Mouse (Mus musculus): ENCODE results near the gene Pdlim7. TPM values are rescaled to one million over a fixed set of nuclear protein-coding genes. Genes with fewer than 3 reads are reported as not detected.
A peak's percentile ranks its signal among the peaks of the same experiment; 100 is the strongest.

Pdlim7 gene
- total RNA-seq, 1 experiment from 2014 or later: 4.7 TPM

DNA sequence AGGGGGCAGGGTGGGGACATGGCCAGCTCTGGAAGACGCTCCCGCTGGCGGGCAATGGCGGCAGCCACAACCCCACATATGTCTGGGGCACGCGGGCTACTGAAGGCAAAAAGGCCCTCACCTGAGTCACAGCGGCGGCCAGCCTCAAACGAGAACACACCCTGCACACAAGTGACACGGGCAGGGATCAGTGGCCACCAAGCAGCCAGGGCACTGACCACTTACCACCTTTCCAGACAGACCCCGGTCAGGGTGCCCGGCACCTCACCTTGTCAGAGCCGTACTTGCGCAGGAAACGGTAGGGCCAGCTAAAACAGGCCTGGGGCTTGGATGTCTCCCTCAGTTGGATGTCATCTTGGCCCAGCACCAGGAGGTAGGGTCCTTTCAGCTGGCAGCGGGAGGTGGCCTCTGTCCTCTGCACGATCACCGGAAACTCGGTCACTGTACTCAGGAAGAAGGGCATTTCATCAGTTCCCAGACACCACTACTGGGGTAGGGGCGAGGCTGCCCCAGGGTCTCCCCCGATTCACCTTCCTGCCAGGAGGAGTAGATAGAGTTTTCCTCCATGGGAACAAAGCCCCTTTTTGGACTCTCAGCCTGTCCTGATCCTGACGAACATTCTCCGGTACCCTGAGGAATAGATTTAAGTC, 10.6 kb upstream of the Pdlim7 start:
- no peak for ATAC-seq (replicated peaks; ENCODE audit: insufficient number of reproducible peaks, low FRiP score, low TSS enrichment, poor library complexity, severe bottlenecking)

DNA sequence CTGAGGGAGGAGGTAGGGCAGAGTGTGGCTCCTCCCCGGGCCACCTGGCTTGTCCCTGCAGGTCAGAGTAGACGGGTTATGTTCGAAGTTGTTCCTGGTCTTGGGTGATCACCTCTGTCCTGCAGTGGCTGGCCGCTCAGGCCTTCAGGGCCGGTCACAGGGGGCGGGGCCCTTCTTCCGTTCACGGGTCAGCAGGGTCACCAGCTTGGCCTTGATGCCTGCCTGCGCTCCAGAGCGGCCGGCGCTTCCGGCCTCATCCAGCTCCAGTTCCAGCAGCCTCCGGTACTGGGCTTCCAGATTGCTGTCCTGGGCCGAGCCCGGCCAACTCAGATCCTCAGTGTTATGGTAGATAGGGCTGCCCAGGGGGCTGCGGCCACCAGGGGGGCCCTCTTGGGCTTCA, 9.8 kb upstream of the Pdlim7 start:
- ATAC-seq (replicated peaks; ENCODE audit: insufficient number of reproducible peaks, low FRiP score, low TSS enrichment, poor library complexity, severe bottlenecking): no peak

DNA sequence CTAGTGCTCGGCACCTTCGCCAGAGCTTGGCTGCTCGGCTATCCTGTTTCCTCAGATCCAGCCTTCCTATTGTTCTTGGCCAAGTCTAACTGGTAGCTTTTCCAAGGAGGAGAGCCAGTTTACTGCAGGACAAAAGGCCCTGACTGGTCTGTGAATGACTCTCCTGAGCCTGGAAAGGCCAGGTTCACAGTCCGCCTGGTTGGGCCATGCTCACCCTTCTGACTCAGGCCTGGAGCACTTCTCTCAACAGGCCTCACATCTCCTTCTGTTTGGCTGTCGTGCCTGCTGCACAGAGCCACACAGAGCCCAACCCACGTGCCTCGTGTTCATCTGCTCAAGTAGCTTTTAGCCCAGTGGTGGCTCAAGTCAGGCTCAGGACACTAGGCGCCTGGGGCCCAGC, 9.3 kb upstream of the Pdlim7 start:
- no peak for ATAC-seq (replicated peaks; ENCODE audit: insufficient number of reproducible peaks, low FRiP score, low TSS enrichment, poor library complexity, severe bottlenecking)

DNA sequence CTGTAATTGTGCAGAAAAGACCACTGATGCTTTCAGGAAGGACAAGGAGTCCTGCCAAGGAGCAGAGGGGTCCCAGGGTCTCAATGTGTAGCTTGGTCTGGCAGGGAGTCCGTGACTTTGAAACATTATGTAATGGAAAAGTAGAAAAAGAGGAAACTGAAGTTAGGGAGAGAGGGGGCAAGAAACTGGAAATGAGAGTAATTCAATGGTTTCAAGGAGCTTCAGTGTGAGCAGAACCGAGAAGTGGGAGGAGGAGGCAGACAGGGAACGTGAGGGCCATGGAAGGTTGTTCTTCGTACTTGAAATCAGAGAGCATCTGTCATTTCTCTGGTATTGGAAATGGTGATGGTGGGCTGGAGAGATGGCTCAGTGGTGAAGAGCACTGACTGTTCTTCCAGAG, 6.1 kb upstream of the Pdlim7 start:
- ATAC-seq (replicated peaks; ENCODE audit: insufficient number of reproducible peaks, low FRiP score, low TSS enrichment, poor library complexity, severe bottlenecking): peak; percentile 32

DNA sequence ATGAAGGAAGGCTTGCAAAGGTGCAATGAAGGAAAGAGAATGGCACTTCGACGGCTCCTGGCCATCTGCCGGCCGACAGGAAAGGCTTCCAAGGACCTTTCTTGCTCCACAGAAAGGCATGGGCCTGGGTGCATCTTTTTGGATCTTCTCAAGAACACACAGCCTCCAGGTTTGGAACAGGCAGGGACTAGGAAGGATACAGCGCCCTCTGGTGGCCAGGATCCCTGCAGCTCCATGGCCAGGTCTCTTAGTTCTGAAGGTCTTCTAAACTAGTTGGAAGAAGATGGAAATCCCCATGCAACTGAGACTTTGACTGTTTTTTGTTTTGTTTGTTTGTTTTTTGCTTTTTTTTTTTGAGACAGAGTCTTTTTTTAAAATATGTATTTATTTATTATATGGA, 3.5 kb upstream of the Pdlim7 start:
- peak; percentile 64 for ATAC-seq (replicated peaks; ENCODE audit: insufficient number of reproducible peaks, low FRiP score, low TSS enrichment, poor library complexity, severe bottlenecking)

DNA sequence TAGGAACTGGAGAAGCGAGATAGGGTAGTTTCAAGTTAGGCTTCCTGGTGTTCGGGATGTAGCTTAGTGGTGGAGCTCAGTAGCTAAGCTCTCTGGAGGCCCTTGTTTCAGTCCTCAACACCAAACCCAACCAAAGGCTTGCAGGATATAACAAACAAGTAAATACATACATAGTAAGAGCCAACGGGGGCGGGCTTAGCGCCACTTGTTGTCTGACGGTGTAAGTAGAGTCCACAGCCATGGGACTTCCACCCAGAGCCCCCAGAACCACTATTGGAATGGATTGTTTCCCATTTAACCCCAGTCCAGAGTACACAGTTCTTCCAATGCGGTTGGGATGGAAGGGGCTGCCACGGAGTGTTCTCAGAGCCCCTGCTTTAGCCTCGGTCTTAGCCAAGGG, 352 bp upstream of the Pdlim7 start:
- ATAC-seq (replicated peaks; ENCODE audit: insufficient number of reproducible peaks, low FRiP score, low TSS enrichment, poor library complexity, severe bottlenecking): no peak

DNA sequence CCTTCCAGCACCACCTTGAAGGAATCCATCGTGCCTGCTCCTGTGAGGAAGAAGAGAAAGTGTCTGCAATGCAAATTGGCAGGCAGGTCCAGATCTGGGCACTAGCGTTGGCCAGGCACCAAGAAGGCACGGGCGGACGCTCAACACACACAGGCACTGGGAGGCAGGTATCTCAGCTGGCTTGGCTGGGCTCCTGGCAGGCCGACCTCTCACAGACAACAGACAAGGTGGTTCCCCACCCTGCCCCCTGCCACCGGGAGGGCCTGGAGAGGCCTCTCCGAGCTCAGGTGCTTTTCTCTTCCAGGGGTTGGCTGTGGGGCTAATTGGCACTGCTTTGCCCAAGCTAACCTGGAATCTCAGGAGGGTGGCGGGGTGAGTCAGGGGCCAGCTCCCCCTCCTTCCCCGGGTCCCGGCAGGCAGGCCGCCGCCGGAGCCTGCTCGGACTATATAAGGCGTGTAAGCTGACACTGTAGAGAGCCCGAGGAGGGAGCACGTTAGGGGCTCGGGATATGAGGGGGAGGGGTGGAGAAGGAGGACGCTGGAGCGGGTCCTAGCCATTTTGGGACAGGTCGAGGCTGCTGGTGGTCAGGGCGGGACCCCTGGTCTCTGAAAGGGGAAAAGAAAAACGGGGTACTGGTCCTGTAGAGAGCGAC, 971 bp downstream of the Pdlim7 start:
- ATAC-seq (replicated peaks; ENCODE audit: insufficient number of reproducible peaks, low FRiP score, low TSS enrichment, poor library complexity, severe bottlenecking): no peak

DNA sequence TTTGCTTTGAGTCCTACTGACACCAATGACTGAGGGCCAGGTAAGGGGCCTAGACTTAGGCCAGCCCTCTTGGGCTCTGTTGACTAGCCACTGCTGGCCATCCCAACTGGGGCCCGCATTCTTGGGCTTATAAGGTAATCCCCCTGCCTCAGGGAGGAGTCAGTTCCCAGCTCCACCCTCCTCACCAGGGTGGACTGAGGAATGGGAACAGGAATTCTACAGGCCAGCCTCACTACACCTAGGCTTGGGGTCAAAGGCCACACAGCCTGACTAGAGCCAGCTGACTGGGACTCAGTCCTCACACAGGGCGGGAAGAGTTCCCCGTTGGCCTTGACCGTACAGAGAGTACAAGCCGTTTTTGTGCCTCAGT, 2.0 kb downstream of the Pdlim7 start:
- no peak for ATAC-seq (replicated peaks; ENCODE audit: insufficient number of reproducible peaks, low FRiP score, low TSS enrichment, poor library complexity, severe bottlenecking)

DNA sequence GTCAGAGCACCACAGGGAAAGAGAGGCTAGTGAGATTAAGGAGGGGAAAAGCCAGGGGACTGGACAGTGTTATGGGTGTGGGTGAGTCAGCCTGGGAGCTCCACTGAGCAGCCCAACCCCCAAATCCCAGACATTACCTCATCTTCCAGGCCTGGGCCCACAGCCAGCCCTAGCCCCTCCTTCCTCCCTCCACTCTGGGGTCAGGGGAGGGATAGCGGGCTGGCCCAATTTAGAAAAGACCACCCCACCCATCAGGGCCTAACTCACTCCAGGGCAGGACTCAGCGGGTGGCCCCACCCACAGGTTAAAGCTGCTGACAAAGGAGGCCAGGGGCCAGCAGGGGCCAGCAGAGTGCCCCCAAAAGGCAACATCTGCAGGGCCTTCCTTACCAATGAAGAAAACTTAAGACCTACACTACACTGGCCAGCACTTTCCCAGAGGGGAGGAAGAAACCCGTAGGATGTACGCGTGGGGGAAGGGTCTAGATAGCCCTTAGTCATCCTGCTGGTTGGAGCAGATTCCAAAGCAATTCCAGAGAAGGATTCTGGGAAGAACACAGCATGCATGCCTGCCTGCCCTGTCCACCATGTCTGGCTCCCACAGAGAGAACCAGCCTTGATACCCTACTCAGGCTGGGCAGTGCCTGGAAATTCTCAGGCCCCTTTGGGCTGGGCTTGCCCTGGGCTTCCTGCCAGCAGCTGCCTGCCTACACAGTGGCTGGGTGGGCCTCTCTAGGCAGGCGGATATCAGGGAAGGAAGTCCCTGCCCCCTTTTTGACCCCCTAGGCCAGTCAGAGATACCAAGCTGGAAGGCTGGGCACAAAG, 2.6 kb downstream of the Pdlim7 start:
- ATAC-seq (replicated peaks; ENCODE audit: insufficient number of reproducible peaks, low FRiP score, low TSS enrichment, poor library complexity, severe bottlenecking): no peak

DNA sequence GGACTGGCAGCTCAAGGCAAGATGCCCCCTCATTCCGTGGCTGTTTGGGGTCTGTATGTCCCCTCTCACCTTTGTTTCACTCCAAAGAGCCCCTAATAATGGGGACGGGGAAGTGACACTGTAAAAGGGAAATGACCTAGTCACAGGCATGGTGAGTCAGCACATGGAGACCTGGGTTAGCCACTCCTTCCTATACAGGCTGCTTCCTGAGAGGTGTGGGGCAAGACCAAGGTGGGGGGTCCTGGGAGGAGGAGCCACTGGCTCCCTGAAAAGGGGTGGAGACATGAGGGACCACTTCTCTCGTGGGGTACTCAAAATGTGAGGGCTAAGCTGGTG, 3.2 kb downstream of the Pdlim7 start:
- peak; percentile 34; the same call in 1 of the 2 replicates for ATAC-seq (replicated peaks; ENCODE audit: insufficient number of reproducible peaks, low FRiP score, low TSS enrichment, poor library complexity, severe bottlenecking)

DNA sequence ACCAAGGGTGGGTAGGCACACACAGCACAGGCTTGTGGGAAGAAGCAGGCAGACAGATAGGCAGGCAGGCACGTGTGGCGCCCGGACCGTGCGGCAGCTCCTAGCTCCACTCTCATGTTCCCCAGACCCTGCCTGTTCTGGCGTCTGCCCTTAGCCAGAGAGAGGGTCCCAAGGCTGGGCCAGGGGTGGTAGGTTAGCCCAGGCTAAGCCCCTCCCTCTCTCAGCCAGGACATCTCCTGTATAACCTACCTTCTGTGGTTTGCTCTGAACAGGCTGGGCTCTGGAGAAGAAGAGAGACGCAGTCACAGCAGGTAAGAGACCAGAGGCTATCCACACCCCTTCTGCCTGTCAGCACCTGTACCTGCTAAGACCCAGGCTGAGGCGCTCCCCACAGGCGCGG, 4.9 kb downstream of the Pdlim7 start:
- no peak for ATAC-seq (replicated peaks; ENCODE audit: insufficient number of reproducible peaks, low FRiP score, low TSS enrichment, poor library complexity, severe bottlenecking)

DNA sequence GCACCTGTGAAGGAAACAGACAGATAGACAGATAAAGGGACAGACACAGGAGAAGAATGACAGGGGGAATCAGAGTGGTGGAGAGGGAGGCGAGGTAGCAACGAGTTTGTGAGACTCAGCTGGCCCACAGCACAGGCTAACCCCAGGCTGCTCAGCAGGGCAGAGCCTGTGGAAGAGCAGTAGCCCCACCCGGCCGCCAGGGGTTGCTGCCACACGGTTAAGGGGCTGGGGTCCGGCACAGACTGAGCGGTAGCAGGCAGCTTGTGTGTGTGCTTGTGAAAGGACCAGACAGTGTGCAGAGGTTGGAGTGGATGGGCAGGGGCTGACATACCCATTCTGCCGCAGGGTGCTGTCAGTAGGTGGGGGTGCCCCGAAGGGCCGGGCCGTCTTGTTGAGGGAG, 5.6 kb downstream of the Pdlim7 start:
- no peak for ATAC-seq (replicated peaks; ENCODE audit: insufficient number of reproducible peaks, low FRiP score, low TSS enrichment, poor library complexity, severe bottlenecking)

DNA sequence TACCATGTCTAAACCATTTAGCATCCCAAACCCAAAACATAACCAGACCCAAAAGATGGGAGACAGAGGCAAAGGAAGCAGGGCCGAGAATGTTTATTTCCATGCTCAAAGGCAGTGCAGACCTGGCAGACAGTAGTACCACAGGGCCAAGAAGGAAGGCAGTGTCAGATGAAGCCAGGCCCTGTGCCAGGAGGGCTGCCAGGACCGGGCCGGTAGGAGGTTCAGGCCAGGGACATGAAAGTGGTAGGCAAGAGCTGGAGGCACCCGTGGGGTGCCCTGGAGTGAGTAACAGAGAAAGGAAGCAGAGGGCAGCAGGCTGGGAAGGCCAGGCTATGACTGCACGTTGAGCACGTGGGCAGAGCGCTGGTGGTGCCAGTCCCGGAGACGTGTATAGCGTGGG, 6.8 kb downstream of the Pdlim7 start:
- no peak for ATAC-seq (replicated peaks; ENCODE audit: insufficient number of reproducible peaks, low FRiP score, low TSS enrichment, poor library complexity, severe bottlenecking)

DNA sequence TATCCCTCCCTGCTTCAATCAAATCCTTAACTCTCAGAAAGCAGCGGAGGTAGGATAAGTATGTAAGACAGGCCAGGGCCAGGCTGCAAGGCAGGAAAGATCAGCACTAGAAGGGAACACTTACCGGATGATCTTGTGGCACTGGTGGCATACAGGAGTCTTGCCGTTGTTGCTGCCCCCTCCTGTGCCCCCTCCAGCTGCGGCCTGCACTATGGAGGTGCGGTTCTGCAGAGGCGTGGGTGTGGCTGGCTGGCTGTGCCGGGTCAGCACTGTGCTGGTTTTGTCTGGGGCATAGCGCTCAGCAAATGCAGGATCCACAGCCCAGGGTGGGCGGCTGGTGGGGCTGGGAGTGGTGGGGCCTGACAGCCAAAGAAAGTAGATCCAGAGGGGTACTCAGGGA, 7.7 kb downstream of the Pdlim7 start:
- no peak for ATAC-seq (replicated peaks; ENCODE audit: insufficient number of reproducible peaks, low FRiP score, low TSS enrichment, poor library complexity, severe bottlenecking)

DNA sequence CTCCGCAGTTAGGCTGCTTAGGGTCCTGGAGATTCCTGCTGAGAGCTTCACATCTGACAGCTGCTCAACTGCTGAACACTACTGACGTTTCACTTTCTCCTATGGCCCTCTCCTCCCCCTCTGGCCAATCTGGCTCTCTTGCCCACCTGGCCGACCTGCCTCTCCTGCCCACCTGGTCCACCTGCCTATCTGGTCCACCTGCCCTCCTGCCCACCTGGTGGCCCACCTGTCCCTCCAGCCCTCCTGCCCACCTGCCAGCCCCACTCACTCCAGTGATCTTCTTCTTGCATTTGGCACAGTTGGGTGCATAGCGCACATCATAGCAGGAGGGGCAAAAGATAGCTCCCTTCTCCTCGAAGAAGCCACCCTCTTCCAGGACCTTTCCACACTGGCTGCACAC, 9.1 kb downstream of the Pdlim7 start:
- ATAC-seq (replicated peaks; ENCODE audit: insufficient number of reproducible peaks, low FRiP score, low TSS enrichment, poor library complexity, severe bottlenecking): no peak

DNA sequence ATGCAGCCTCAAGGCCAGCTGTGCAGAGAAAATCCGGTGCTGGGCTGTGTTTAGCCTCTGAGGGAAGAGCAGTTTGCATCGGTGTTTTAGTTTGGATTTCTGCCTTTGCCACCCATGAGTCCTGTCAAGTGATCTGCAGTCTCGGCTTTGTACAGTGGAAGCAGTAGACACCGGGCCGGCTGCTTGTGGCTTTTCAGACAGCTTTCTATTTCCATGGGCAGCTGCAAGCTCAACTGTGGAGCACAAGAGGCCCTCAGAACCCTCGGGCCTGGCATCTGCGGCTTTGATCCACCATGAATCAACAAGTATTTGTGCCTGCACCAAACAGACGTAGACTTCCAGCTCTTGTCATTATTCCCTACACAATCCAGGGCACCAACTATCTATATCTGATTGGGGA, 11.1 kb downstream of the Pdlim7 start:
- ATAC-seq (replicated peaks; ENCODE audit: insufficient number of reproducible peaks, low FRiP score, low TSS enrichment, poor library complexity, severe bottlenecking): no peak

DNA sequence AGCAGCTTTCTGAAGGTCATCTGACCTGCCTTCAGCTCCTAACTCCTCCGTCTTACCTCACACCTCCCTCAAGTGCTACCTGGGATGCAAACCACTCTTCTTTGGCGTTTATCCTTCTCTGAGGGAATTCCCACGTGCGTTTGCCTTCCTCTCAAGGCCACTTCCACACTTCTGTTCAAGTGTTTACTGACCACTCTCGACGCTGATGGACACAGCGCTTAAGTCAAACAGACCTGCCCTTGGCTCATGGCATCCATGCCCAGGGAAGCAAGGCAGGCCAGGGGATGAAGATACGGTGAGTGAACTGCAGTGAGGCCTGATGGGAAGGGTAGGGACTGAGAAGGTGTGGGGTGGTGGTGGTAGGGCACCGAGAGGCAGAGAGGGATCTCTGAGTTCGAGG, 12.9 kb downstream of the Pdlim7 start:
- ATAC-seq (replicated peaks; ENCODE audit: insufficient number of reproducible peaks, low FRiP score, low TSS enrichment, poor library complexity, severe bottlenecking): no peak

DNA sequence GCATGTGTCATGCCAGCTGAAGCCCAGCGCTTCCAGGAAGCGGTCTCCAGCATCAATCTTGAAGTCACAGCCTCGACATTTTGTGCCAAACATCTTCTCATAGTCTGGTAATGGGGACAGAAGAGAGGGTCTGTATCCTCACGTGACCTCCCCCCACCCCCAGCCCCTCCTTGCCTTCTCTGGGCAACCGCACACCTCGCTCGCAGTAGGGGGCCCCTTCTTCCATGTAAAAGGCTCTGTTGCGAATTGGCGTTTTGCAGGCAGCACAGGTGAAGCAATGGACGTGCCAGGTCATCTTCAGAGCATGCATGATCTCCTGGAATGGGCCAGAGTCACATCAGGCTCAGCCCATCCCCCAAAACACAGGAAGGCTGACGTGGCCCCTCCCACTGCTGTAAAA, 14.6 kb downstream of the Pdlim7 start:
- ATAC-seq (replicated peaks; ENCODE audit: insufficient number of reproducible peaks, low FRiP score, low TSS enrichment, poor library complexity, severe bottlenecking): no peak

DNA sequence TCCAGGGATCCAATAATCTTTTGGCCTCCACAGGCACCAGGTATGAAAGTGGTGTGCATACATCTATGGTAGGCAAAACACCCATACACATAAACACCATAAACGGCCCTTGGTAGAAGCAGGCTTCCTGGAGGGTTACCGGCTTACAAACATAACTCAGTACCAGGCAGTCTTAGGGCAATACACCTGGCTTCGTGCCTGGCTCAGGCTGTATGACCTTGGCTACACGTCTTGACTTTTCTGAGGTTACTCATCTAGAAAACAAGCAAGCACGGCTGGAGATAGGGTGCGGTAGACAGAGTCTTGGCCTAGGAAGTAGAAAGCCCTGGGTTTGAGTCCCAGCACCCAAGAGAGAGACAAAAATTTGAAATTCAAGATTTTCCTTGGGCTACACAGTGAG, 16.8 kb downstream of the Pdlim7 start:
- no peak for ATAC-seq (replicated peaks; ENCODE audit: insufficient number of reproducible peaks, low FRiP score, low TSS enrichment, poor library complexity, severe bottlenecking)

DNA sequence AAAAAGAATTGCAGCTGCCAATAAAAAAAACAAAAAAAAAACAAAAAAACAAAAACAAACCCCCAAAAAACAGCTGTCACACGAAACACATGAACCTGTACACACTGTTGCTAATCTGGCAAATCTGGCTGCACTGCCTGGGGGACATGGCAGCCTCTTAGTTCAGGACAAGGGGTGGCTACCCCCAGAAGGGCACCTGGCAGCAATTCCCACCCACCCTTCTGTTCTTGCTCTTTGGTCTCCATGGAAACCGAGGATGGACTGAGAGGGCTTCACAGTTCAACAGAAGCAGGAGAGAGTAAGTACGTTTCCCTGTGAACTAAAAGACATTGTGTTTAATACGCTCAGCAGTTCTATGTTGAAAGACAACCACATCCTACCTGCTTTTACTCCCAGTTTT, 17.8 kb downstream of the Pdlim7 start:
- no peak for ATAC-seq (replicated peaks; ENCODE audit: insufficient number of reproducible peaks, low FRiP score, low TSS enrichment, poor library complexity, severe bottlenecking)

Measured in monocyte, adult 5-6 weeks (primary cell).